Mouse (Mus musculus): ENCODE results near the gene Snx7. TPM values are rescaled to one million over a fixed set of nuclear protein-coding genes. Genes with fewer than 3 reads are reported as not detected.

The Snx7 gene
- polyA plus RNA-seq, 1 experiment from 2014 or later, result 40.2 TPM

- H3K27ac ChIP-seq (ENCODE audit: low read length), result no peak overlapping the region
- H3K4me2 ChIP-seq (ENCODE audit: low read depth, low read length), result no peak overlapping the region
- no peak for ATAC-seq (replicated peaks; ENCODE audit: extremely low read depth, insufficient read depth, low FRiP score)
- H3K27me3 ChIP-seq (ENCODE audit: control insufficient read depth, insufficient read depth, low read length), result no peaks in the 10 kb centered on the region
- H3K9me3 ChIP-seq (replicated peaks; ENCODE audit: control insufficient read depth, low read length), result peaks cover 6% of the 10 kb centered on the region
- H3K4me3 ChIP-seq (ENCODE audit: low read length), result no peak overlapping the region
- WGBS, result 65% methylated on average over 2 of the region's 2 CpGs
- no peak overlapping the region for H3K9ac ChIP-seq (ENCODE audit: low read length)
- H3K36me3 ChIP-seq (ENCODE audit: control insufficient read depth, insufficient read depth), result peaks cover 8% of the 10 kb centered on the region; the same call in 1 of the 2 replicates
- H3K4me1 ChIP-seq (ENCODE audit: control insufficient read depth, insufficient read depth, low read length), result peaks cover 13% of the 10 kb centered on the region
Observed at GRCm38 (mm10) chr3:117862951-117863350, 5.8 kb downstream of the Snx7 start.

GRCm38 (mm10) chr3:117861977-117862434, 6.7 kb downstream of the Snx7 start:
- 77% methylated on average over 6 of the region's 6 CpGs for WGBS
- H3K27me3 ChIP-seq (ENCODE audit: control insufficient read depth, insufficient read depth, low read length), result no peaks in the 10 kb centered on the region
- H3K4me2 ChIP-seq (ENCODE audit: low read depth, low read length), result no peak overlapping the region
- no peak overlapping the region for H3K9ac ChIP-seq (ENCODE audit: low read length)
- no peak overlapping the region for H3K4me3 ChIP-seq (ENCODE audit: low read length)
- peaks cover 6% of the 10 kb centered on the region for H3K9me3 ChIP-seq (replicated peaks; ENCODE audit: control insufficient read depth, low read length)
- H3K27ac ChIP-seq (ENCODE audit: low read length), result no peak overlapping the region
- H3K4me1 ChIP-seq (ENCODE audit: control insufficient read depth, insufficient read depth, low read length), result peaks cover 9% of the 10 kb centered on the region
- H3K36me3 ChIP-seq (ENCODE audit: control insufficient read depth, insufficient read depth), result peaks cover 8% of the 10 kb centered on the region; the same call in 1 of the 2 replicates
- ATAC-seq (replicated peaks; ENCODE audit: extremely low read depth, insufficient read depth, low FRiP score), result no peak

- Histone ChIP-seq H3K4me1 (ENCODE audit: control insufficient read depth, insufficient read depth, low read length) (0 out of 2 replicates have a peak, but pooled peaks cover 2% of the 10 kb centered on the region), H3K27me3 (ENCODE audit: control insufficient read depth, insufficient read depth, low read length) (no peaks in the 10 kb centered on the region), H3K4me2 (ENCODE audit: low read depth, low read length) (no peak overlapping the region), H3K27ac (ENCODE audit: low read length) (no peak overlapping the region), H3K36me3 (ENCODE audit: control insufficient read depth, insufficient read depth) (peaks cover 8% of the 10 kb centered on the region; the same call in 1 of the 2 replicates), H3K4me3 (ENCODE audit: low read length) (no peak overlapping the region), H3K9ac (ENCODE audit: low read length) (no peak overlapping the region), H3K9me3 (replicated peaks; ENCODE audit: control insufficient read depth, low read length) (peaks cover 6% of the 10 kb centered on the region)
- WGBS, result 94% methylated on average over 3 of the region's 3 CpGs
- ATAC-seq (replicated peaks; ENCODE audit: extremely low read depth, insufficient read depth, low FRiP score), result no peak
Observed at GRCm38 (mm10) chr3:117858996-117859395, 9.7 kb downstream of the Snx7 start.

- no peaks in the 10 kb centered on the region for H3K36me3 ChIP-seq (ENCODE audit: control insufficient read depth, insufficient read depth)
- no peak overlapping the region for H3K4me2 ChIP-seq (ENCODE audit: low read depth, low read length)
- 0 out of 2 replicates have a peak, but pooled peaks cover 2% of the 10 kb centered on the region for H3K4me1 ChIP-seq (ENCODE audit: control insufficient read depth, insufficient read depth, low read length)
- H3K4me3 ChIP-seq (ENCODE audit: low read length), result no peak overlapping the region
- no peaks in the 10 kb centered on the region for H3K27me3 ChIP-seq (ENCODE audit: control insufficient read depth, insufficient read depth, low read length)
- H3K9ac ChIP-seq (ENCODE audit: low read length), result no peak overlapping the region
- H3K27ac ChIP-seq (ENCODE audit: low read length), result no peak overlapping the region
- no peak for ATAC-seq (replicated peaks; ENCODE audit: extremely low read depth, insufficient read depth, low FRiP score)
- H3K9me3 ChIP-seq (replicated peaks; ENCODE audit: control insufficient read depth, low read length), result no peaks in the 10 kb centered on the region
- WGBS, result 61% methylated on average over 3 of the region's 3 CpGs
Observed at GRCm38 (mm10) chr3:117853729-117854128, 15.0 kb downstream of the Snx7 start.

GRCm38 (mm10) chr3:117852054-117852361, 16.7 kb downstream of the Snx7 start:
- H3K4me1 ChIP-seq (ENCODE audit: control insufficient read depth, insufficient read depth, low read length), result 0 out of 2 replicates have a peak, but pooled peaks cover 2% of the 10 kb centered on the region
- 87% methylated on average over 3 of the region's 3 CpGs for WGBS
- no peak for ATAC-seq (replicated peaks; ENCODE audit: extremely low read depth, insufficient read depth, low FRiP score)

GRCm38 (mm10) chr3:117851278-117852053, 17.3 kb downstream of the Snx7 start:
- H3K9me3 ChIP-seq (replicated peaks; ENCODE audit: control insufficient read depth, low read length), result no peaks in the 10 kb centered on the region
- ATAC-seq (replicated peaks; ENCODE audit: extremely low read depth, insufficient read depth, low FRiP score), result no peak

More at GRCm38 (mm10) chr3:117852054-117852361, 16.7 kb downstream of the Snx7 start:
- H3K9me3 ChIP-seq (replicated peaks; ENCODE audit: control insufficient read depth, low read length), result no peaks in the 10 kb centered on the region
- H3K36me3 ChIP-seq (ENCODE audit: control insufficient read depth, insufficient read depth), result no peaks in the 10 kb centered on the region
- H3K9ac ChIP-seq (ENCODE audit: low read length), result no peak overlapping the region
- H3K4me2 ChIP-seq (ENCODE audit: low read depth, low read length), result no peak overlapping the region
- H3K27me3 ChIP-seq (ENCODE audit: control insufficient read depth, insufficient read depth, low read length), result no peaks in the 10 kb centered on the region
- no peak overlapping the region for H3K4me3 ChIP-seq (ENCODE audit: low read length)
- H3K27ac ChIP-seq (ENCODE audit: low read length), result no peak overlapping the region

GRCm38 (mm10) chr3:117848866-117849265, 19.9 kb downstream of the Snx7 start:
- H3K9me3 ChIP-seq (replicated peaks; ENCODE audit: control insufficient read depth, low read length), result no peaks in the 10 kb centered on the region
- WGBS, result 81% methylated on average over 6 of the region's 6 CpGs
- H3K4me3 ChIP-seq (ENCODE audit: low read length), result no peak overlapping the region
- no peaks in the 10 kb centered on the region for H3K4me1 ChIP-seq (ENCODE audit: control insufficient read depth, insufficient read depth, low read length)
- H3K9ac ChIP-seq (ENCODE audit: low read length), result no peak overlapping the region
- no peaks in the 10 kb centered on the region for H3K36me3 ChIP-seq (ENCODE audit: control insufficient read depth, insufficient read depth)
- H3K27me3 ChIP-seq (ENCODE audit: control insufficient read depth, insufficient read depth, low read length), result no peaks in the 10 kb centered on the region
- no peak overlapping the region for H3K4me2 ChIP-seq (ENCODE audit: low read depth, low read length)
- ATAC-seq (replicated peaks; ENCODE audit: extremely low read depth, insufficient read depth, low FRiP score), result no peak
- no peak overlapping the region for H3K27ac ChIP-seq (ENCODE audit: low read length)

More at GRCm38 (mm10) chr3:117851278-117852053, 17.3 kb downstream of the Snx7 start:
- H3K27me3 ChIP-seq (ENCODE audit: control insufficient read depth, insufficient read depth, low read length), result no peaks in the 10 kb centered on the region
- no peak overlapping the region for H3K27ac ChIP-seq (ENCODE audit: low read length)
- H3K4me1 ChIP-seq (ENCODE audit: control insufficient read depth, insufficient read depth, low read length), result 0 out of 2 replicates have a peak, but pooled peaks cover 1% of the 10 kb centered on the region
- no peak overlapping the region for H3K4me3 ChIP-seq (ENCODE audit: low read length)
- no peaks in the 10 kb centered on the region for H3K36me3 ChIP-seq (ENCODE audit: control insufficient read depth, insufficient read depth)
- H3K9ac ChIP-seq (ENCODE audit: low read length), result no peak overlapping the region
- WGBS, result 93% methylated on average over 18 of the region's 18 CpGs
- no peak overlapping the region for H3K4me2 ChIP-seq (ENCODE audit: low read depth, low read length)

GRCm38 (mm10) chr3:117842658-117843057, 26.1 kb downstream of the Snx7 start:
- H3K27me3 ChIP-seq (ENCODE audit: control insufficient read depth, insufficient read depth, low read length), result no peaks in the 10 kb centered on the region
- H3K27ac ChIP-seq (ENCODE audit: low read length), result no peak overlapping the region
- H3K4me2 ChIP-seq (ENCODE audit: low read depth, low read length), result no peak overlapping the region
- no peaks in the 10 kb centered on the region for H3K9me3 ChIP-seq (replicated peaks; ENCODE audit: control insufficient read depth, low read length)
- H3K36me3 ChIP-seq (ENCODE audit: control insufficient read depth, insufficient read depth), result no peaks in the 10 kb centered on the region
- H3K9ac ChIP-seq (ENCODE audit: low read length), result no peak overlapping the region
- H3K4me1 ChIP-seq (ENCODE audit: control insufficient read depth, insufficient read depth, low read length), result no peaks in the 10 kb centered on the region
- 80% methylated on average over 1 of the region's 1 CpGs for WGBS
- ATAC-seq (replicated peaks; ENCODE audit: extremely low read depth, insufficient read depth, low FRiP score), result no peak
- H3K4me3 ChIP-seq (ENCODE audit: low read length), result no peak overlapping the region

- Histone ChIP-seq H3K4me1 (ENCODE audit: control insufficient read depth, insufficient read depth, low read length) (no peaks in the 10 kb centered on the region), H3K4me2 (ENCODE audit: low read depth, low read length) (no peak overlapping the region), H3K27me3 (ENCODE audit: control insufficient read depth, insufficient read depth, low read length) (no peaks in the 10 kb centered on the region), H3K36me3 (ENCODE audit: control insufficient read depth, insufficient read depth) (peaks cover 2% of the 10 kb centered on the region; the same call in 1 of the 2 replicates), H3K27ac (ENCODE audit: low read length) (no peak overlapping the region), H3K9ac (ENCODE audit: low read length) (no peak overlapping the region), H3K4me3 (ENCODE audit: low read length) (no peak overlapping the region), H3K9me3 (replicated peaks; ENCODE audit: control insufficient read depth, low read length) (no peaks in the 10 kb centered on the region)
- ATAC-seq (replicated peaks; ENCODE audit: extremely low read depth, insufficient read depth, low FRiP score), result no peak
- WGBS, result 65% methylated on average over 12 of the region's 12 CpGs
Observed at GRCm38 (mm10) chr3:117839867-117840545, 28.7 kb downstream of the Snx7 start.

Measured in heart, embryonic 16.5 days (tissue).